Mouse (Mus musculus) liver, postnatal 0 days (tissue): ENCODE measurements around the gene Bcl7a.

Experiments
- CTCF ChIP-seq: sonication (generic); IDR thresholded peaks from 2 replicates; pipeline ENCODE4 v1.5.1; 2016; ENCODE audit warnings: antibody characterized with exemption, low read depth
- EP300 ChIP-seq: IDR thresholded peaks from 2 replicates; pipeline ENCODE4 v1.6.1; 2016; ENCODE audit warnings: antibody characterized with exemption, low read depth, mild to moderate bottlenecking

DNA sequence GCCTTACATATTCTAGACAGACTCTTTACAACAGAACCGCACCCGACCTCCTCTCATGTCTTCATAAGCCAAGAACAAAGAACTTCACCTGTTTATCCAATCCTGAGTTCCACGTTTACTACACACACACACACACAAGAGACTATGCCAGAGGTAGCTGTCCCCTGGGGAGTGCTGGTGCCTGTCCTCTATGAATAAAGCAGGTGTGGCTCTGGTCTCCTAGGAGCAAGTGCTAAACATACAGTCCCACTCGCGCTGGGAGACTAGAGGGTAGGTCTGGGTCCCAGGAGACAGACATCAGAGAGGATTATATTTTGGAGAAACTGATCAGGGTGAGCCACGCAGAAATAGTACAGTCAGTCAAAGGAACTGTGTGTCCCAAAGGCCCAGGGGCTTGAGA, 10.1 kb upstream of the Bcl7a start:
- no peak for TF ChIP-seq CTCF
- TF ChIP-seq EP300, result no peak
